Mouse (Mus musculus) erythroid progenitor cell, adult 5-6 weeks (primary cell): ENCODE results near the gene Cish. TPM values are rescaled to one million over a fixed set of nuclear protein-coding genes. Genes with fewer than 3 reads are reported as not detected.
A peak's percentile ranks its signal among the peaks of the same experiment; 100 is the strongest.

ENCODE experiments used
- ATAC-seq: replicated peaks from 2 replicates; pipeline ENCODE4 v1.8.0; 2016; ENCODE audit warnings: moderate number of reproducible peaks, mild to moderate bottlenecking, moderate TSS enrichment, inconsistent platforms; ENCODE audit not compliant: poor library complexity, low FRiP score, severe bottlenecking
- total RNA-seq, 2 experiments: library from RNA; stranded (forward) in 1 of 2; stranded (reverse) in 1 of 2; fragments of 150-400 nt in 1 of 2; fragments of 186-747, 209-891 nt in 1 of 2; gene quantifications; 2 replicates each; pipeline versions ENCODE4 v1.2.3 to v1.2.4; 2015 to 2017; ENCODE audit warnings: low replicate concordance in 2 of 2

Cish gene
- total RNA-seq, 2 experiments from 2014 or later = 3.6 to 5.9 TPM

- ATAC-seq = no peak
Measured at GRCm38 (mm10) chr9:107309171-107309570, 13.3 kb downstream of the Cish start.

- no peak for ATAC-seq
Measured at GRCm38 (mm10) chr9:107309600-107309999, 13.8 kb downstream of the Cish start.

- peak; percentile 90 for ATAC-seq
Measured at GRCm38 (mm10) chr9:107312811-107313584, 17.2 kb downstream of the Cish start.

GRCm38 (mm10) chr9:107313926-107314325 lies 18.1 kb downstream of the Cish start:
- ATAC-seq = no peak

GRCm38 (mm10) chr9:107315791-107316190 lies 20.0 kb downstream of the Cish start:
- ATAC-seq = no peak

GRCm38 (mm10) chr9:107322461-107323050 lies 26.7 kb downstream of the Cish start:
- ATAC-seq = no peak

GRCm38 (mm10) chr9:107323558-107323957 lies 27.7 kb downstream of the Cish start:
- no peak for ATAC-seq

- ATAC-seq = no peak
Measured at GRCm38 (mm10) chr9:107324799-107325561, 29.2 kb downstream of the Cish start.

- ATAC-seq = no peak
Measured at GRCm38 (mm10) chr9:107325904-107326303, 30.1 kb downstream of the Cish start.

- no peak for ATAC-seq
Measured at GRCm38 (mm10) chr9:107327879-107328620, 32.2 kb downstream of the Cish start.

- no peak for ATAC-seq
Measured at GRCm38 (mm10) chr9:107330791-107331190, 35.0 kb downstream of the Cish start.

- ATAC-seq = no peak
Measured at GRCm38 (mm10) chr9:107333686-107334085, 37.9 kb downstream of the Cish start.

GRCm38 (mm10) chr9:107334356-107334755 lies 38.5 kb downstream of the Cish start:
- ATAC-seq = no peak

- ATAC-seq = no peak
Measured at GRCm38 (mm10) chr9:107335046-107335445, 39.2 kb downstream of the Cish start.

GRCm38 (mm10) chr9:107335909-107336308 lies 40.1 kb downstream of the Cish start:
- peak; percentile 73 for ATAC-seq

GRCm38 (mm10) chr9:107336386-107336785 lies 40.6 kb downstream of the Cish start:
- ATAC-seq = no peak

GRCm38 (mm10) chr9:107338172-107338883 lies 42.5 kb downstream of the Cish start, which contains the start of gene Hemk1:
Hemk1 (minus strand) TSS chr9:107338350.
- ATAC-seq = peak; percentile 45; the same call in 1 of the 2 replicates

GRCm38 (mm10) chr9:107340267-107340859 lies 44.5 kb downstream of the Cish start, which contains the start of gene 6430571L13Rik:
6430571L13Rik (plus strand) TSS chr9:107340602.
- 0 out of 2 replicates have a peak, but pooled peaks have one; percentile 44 for ATAC-seq
